In genomic region chr12:103760316-103760715, GRCm38 (mm10) we compare ENCODE assay signal across 11 mouse cellular contexts. TPM values are rescaled to one million over a fixed set of nuclear protein-coding genes. Genes with fewer than 3 reads are reported as not detected.
DNase-seq lines count a peak whose midpoint lies in the region; TF ChIP-seq lines count a peak whose summit lies in the region.
"Not testable (repeated sequence)": the region's sequence is repeated elsewhere in the genome, so short reads cannot be mapped to it uniquely, and the experiment has no call there.
"Had no signal": no experiment of that assay in that cellular context is flagged by ENCODE, and none has a peak within 500 bp of the region (broad histone marks: within the 10 kb centered on the region; RNA-seq: fewer than 3 reads in every experiment).

No protein-coding gene starts in this region.

- not testable (repeated sequence) for H3K36me3 ChIP-seq in kidney, adult 2 months (ENCODE audit: control insufficient read depth, insufficient read depth, low read length); liver, adult 2 months (ENCODE audit: control insufficient read depth, insufficient read depth, low read length)

- not testable (repeated sequence) for H3K4me1 ChIP-seq in kidney, adult 2 months (ENCODE audit: control insufficient read depth, insufficient read depth, low read length); liver, adult 2 months (ENCODE audit: control insufficient read depth, insufficient read depth, low read length)

- not testable (repeated sequence) for H3K79me2 ChIP-seq in liver, adult 2 months (ENCODE audit: control insufficient read depth, insufficient read depth, low read length)

- TF ChIP-seq CTCF in kidney, adult 2 months (conservative IDR thresholded peaks at IDR 0.05; ENCODE audit: insufficient read depth, insufficient read length, low read depth, low read length); liver, adult 2 months (IDR thresholded peaks at IDR 0.05; ENCODE audit: low read depth, low read length): not testable (repeated sequence)

- not testable (repeated sequence) for H3K9ac ChIP-seq in liver, adult 2 months (ENCODE audit: low read depth, low read length)

- 64% methylated on average over 3 of the region's 3 CpGs for WGBS in kidney, adult 2 months
- WGBS in liver, adult 2 months: 50% methylated on average over 3 of the region's 3 CpGs

- peak; percentile 51 for DNase-seq in kidney, adult 2 months
- DNase-seq in kidney, adult 9 months: peak; percentile 62
- DNase-seq in liver, adult 2 months (ENCODE audit: extremely low read depth, low read depth, low spot score): peak; percentile 46

- not testable (repeated sequence) for TF ChIP-seq POLR2A in kidney, adult 2 months (IDR thresholded peaks at IDR 0.05; ENCODE audit: low read depth, low read length); liver, adult 2 months (IDR thresholded peaks at IDR 0.05; ENCODE audit: extremely low read depth, insufficient read depth, low read length)

- H3K27me3 ChIP-seq in kidney, adult 2 months (replicated peaks; ENCODE audit: control insufficient read depth, insufficient read depth, low read length); liver, adult 2 months (ENCODE audit: control insufficient read depth, insufficient read depth, low read length): not testable (repeated sequence)

- not testable (repeated sequence) for H3K4me3 ChIP-seq in kidney, adult 2 months (ENCODE audit: insufficient read depth, low read depth, low read length); liver, adult 2 months (ENCODE audit: insufficient read depth, low read depth, low read length)

- H3K27ac ChIP-seq in kidney, adult 2 months (ENCODE audit: insufficient read depth, low read depth, low read length); liver, adult 2 months (replicated peaks; ENCODE audit: insufficient read depth, low read depth, low read length): not testable (repeated sequence)

RNA-seq across cellular contexts. Expression of gene Serpina1d, which starts 13.1 kb away (rescaled TPM):
- 41.6 and 62.5 TPM in 2 replicates for polyA plus RNA-seq in kidney, adult 2 months (2012; rRNA removed)
- 5,740 and 5,936 TPM in 2 replicates for total RNA-seq in liver, adult 2 months (2014; rRNA removed)
- 7,463 and 8,304 TPM in 2 replicates for polyA plus RNA-seq in liver, adult 2 months (2012; rRNA removed)
- total RNA-seq: CH12.LX, ES-E14, G1E, MEL had no signal
- polyA plus RNA-seq: activated CD4-positive, CD25-positive, alpha-beta regulatory T cell, adult 4 months; brain, embryonic 14.5 days; CD4-positive, CD25-positive, alpha-beta regulatory T cell, adult 4 months; G1E; Patski had no signal

Comparison
In these comparisons a context has a peak if more than half of its experiments do, and no peak if none do; other contexts are left out.
1. RNA of gene Serpina1d, which starts 13.1 kb away (polyA plus RNA-seq): 7,463 to 8,304 TPM in liver, adult 2 months; 41.6 to 62.5 TPM in kidney, adult 2 months; every median in the first group is over 100 times any median in the second.
2. Peak in every context shown above with its lines, with median percentiles within 50 percentile points of each other: DNase-seq.